ENCODE assay signal across 29 mouse cellular contexts in the genomic region with DNA sequence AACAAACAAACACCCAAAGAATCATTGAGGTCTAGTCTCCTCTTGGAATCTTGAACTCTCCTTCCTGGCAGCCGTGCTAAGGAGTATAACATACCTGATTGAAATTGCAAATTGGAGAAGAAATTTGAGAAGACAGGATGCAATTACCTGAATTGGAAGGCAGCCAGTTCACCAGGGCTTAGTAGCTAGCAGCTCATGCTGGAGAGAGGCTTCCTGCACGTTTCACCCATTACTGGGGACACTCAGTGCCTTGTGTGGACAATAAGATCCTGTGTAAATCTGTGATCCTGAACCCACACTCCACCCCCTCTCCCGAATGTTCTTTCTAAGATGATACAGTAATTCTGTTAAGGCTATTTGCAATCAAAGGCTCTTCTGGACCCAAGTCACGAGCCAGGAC.
DNase-seq lines count a peak whose midpoint lies in the region; ATAC-seq lines count a peak whose summit lies in the region.
"Had no signal": no experiment of that assay in that cellular context is flagged by ENCODE, and none has a peak within 500 bp of the region (broad histone marks: within the 10 kb centered on the region; RNA-seq: fewer than 3 reads in every experiment).

No protein-coding gene starts in this region.

- WGBS in limb, embryonic 13.5 days = 35% methylated on average over 4 of the region's 4 CpGs
- 86% methylated on average over 4 of the region's 4 CpGs for WGBS in limb, embryonic 10.5 days
- WGBS in kidney, embryonic 15.5 days = 46% methylated on average over 4 of the region's 4 CpGs
- WGBS in heart, embryonic 10.5 days = 67% methylated on average over 4 of the region's 4 CpGs

- H3K36me3 ChIP-seq in limb, embryonic 13.5 days = no peaks in the 10 kb centered on the region
- H3K36me3 ChIP-seq in limb, embryonic 10.5 days = no peaks in the 10 kb centered on the region
- no peaks in the 10 kb centered on the region for H3K36me3 ChIP-seq in kidney, embryonic 15.5 days
- H3K36me3 ChIP-seq in heart, embryonic 10.5 days = no peaks in the 10 kb centered on the region
- H3K36me3 ChIP-seq: embryonic facial prominence, embryonic 13.5 days; hindbrain, embryonic 10.5 days; intestine, embryonic 15.5 days; limb, embryonic 15.5 days; liver, embryonic 13.5 days; neural tube, embryonic 15.5 days; stomach, embryonic 15.5 days had no signal

- H3K27ac ChIP-seq in limb, embryonic 13.5 days = no peak overlapping the region
- no peak overlapping the region for H3K27ac ChIP-seq in limb, embryonic 10.5 days
- no peak overlapping the region for H3K27ac ChIP-seq in kidney, embryonic 15.5 days
- no peak overlapping the region for H3K27ac ChIP-seq in heart, embryonic 10.5 days
- H3K27ac ChIP-seq: embryonic facial prominence, embryonic 13.5 days; hindbrain, embryonic 10.5 days; intestine, embryonic 15.5 days; limb, embryonic 15.5 days; liver, embryonic 13.5 days; macrophage; neural tube, embryonic 15.5 days; stomach, embryonic 15.5 days had no signal

- H3K4me1 ChIP-seq in limb, embryonic 13.5 days = peaks cover 19% of the 10 kb centered on the region
- peaks cover 3% of the 10 kb centered on the region for H3K4me1 ChIP-seq in limb, embryonic 10.5 days
- H3K4me1 ChIP-seq in kidney, embryonic 15.5 days = 0 out of 2 replicates have a peak, but pooled peaks cover 4% of the 10 kb centered on the region
- no peaks in the 10 kb centered on the region for H3K4me1 ChIP-seq in heart, embryonic 10.5 days
- H3K4me1 ChIP-seq: hindbrain, embryonic 10.5 days; intestine, embryonic 15.5 days; liver, embryonic 13.5 days; stomach, embryonic 15.5 days had no signal

- H3K4me3 ChIP-seq in limb, embryonic 13.5 days = no peak overlapping the region
- no peak overlapping the region for H3K4me3 ChIP-seq in limb, embryonic 10.5 days
- no peak overlapping the region for H3K4me3 ChIP-seq in kidney, embryonic 15.5 days (replicated peaks)
- no peak overlapping the region for H3K4me3 ChIP-seq in heart, embryonic 10.5 days
- H3K4me3 ChIP-seq: embryonic facial prominence, embryonic 13.5 days; erythroblast, embryonic 14.5 days; hindbrain, embryonic 10.5 days; intestine, embryonic 15.5 days; limb, embryonic 15.5 days; liver, embryonic 13.5 days; neural tube, embryonic 15.5 days; stomach, embryonic 15.5 days had no signal

- DNase-seq in limb, embryonic 10.5 days (ENCODE audit: low spot score) = no peak
- DNase-seq in kidney, postnatal 14 days = peak; percentile 31
- DNase-seq in heart, embryonic 10.5 days (ENCODE audit: low spot score) = no peak
- no peak for DNase-seq in left cerebral cortex, postnatal 10 days (ENCODE audit: extremely low spot score in 1 of 2, low spot score in 2 of 2)
- DNase-seq in cerebellum, adult 9-11 months = no peak
- DNase-seq: adrenal gland, postnatal 25 days; B cell, adult 2 months; cerebellum, adult 18-20 months; heart, postnatal 14 days; liver, embryonic 13.5 days; lung, adult 2 months; lung, postnatal 10 days; midbrain, embryonic 14.5 days; retina, postnatal 1 day; right cerebral cortex, postnatal 14 days; thymus, adult 18-20 months; thymus, postnatal 25 days had no signal

- intact Hi-C loops in left cerebral cortex, postnatal 10 days (cut with DNase I) = no loop called here

- H3K9me3 ChIP-seq in limb, embryonic 13.5 days = no peaks in the 10 kb centered on the region
- no peaks in the 10 kb centered on the region for H3K9me3 ChIP-seq in limb, embryonic 10.5 days (replicated peaks)
- no peaks in the 10 kb centered on the region for H3K9me3 ChIP-seq in kidney, embryonic 15.5 days (replicated peaks)
- H3K9me3 ChIP-seq in heart, embryonic 10.5 days = no peaks in the 10 kb centered on the region
- H3K9me3 ChIP-seq: embryonic facial prominence, embryonic 13.5 days; hindbrain, embryonic 10.5 days; intestine, embryonic 15.5 days; limb, embryonic 15.5 days; neural tube, embryonic 15.5 days; stomach, embryonic 15.5 days had no signal

- H3K27me3 ChIP-seq in limb, embryonic 13.5 days = no peaks in the 10 kb centered on the region
- no peaks in the 10 kb centered on the region for H3K27me3 ChIP-seq in limb, embryonic 10.5 days (ENCODE audit: low read depth, poor library complexity, severe bottlenecking)
- H3K27me3 ChIP-seq in kidney, embryonic 15.5 days = no peaks in the 10 kb centered on the region
- H3K27me3 ChIP-seq in heart, embryonic 10.5 days (ENCODE audit: insufficient read depth, poor library complexity, severe bottlenecking) = no peaks in the 10 kb centered on the region
- H3K27me3 ChIP-seq: embryonic facial prominence, embryonic 13.5 days; intestine, embryonic 15.5 days; limb, embryonic 15.5 days; liver, embryonic 13.5 days; neural tube, embryonic 15.5 days; stomach, embryonic 15.5 days had no signal

- no peak overlapping the region for H3K4me2 ChIP-seq in limb, embryonic 13.5 days (replicated peaks)
- no peak overlapping the region for H3K4me2 ChIP-seq in kidney, embryonic 15.5 days
- H3K4me2 ChIP-seq: embryonic facial prominence, embryonic 13.5 days; intestine, embryonic 15.5 days; limb, embryonic 15.5 days; liver, embryonic 13.5 days; neural tube, embryonic 15.5 days; stomach, embryonic 15.5 days had no signal

- ATAC-seq in limb, embryonic 13.5 days (ENCODE audit: low FRiP score, low read depth) = peak; percentile 32; the same call in 1 of the 2 replicates
- 0 out of 2 replicates have a peak, but pooled peaks have one; percentile 52 for ATAC-seq in kidney, embryonic 15.5 days (replicated peaks; ENCODE audit: low FRiP score)
- ATAC-seq: forebrain, embryonic 16.5 days; hindbrain, embryonic 16.5 days; intestine, embryonic 15.5 days had no signal

- H3K9ac ChIP-seq in limb, embryonic 13.5 days = no peak overlapping the region
- H3K9ac ChIP-seq in kidney, embryonic 15.5 days = no peak overlapping the region
- H3K9ac ChIP-seq: embryonic facial prominence, embryonic 13.5 days; intestine, embryonic 15.5 days; limb, embryonic 15.5 days; liver, embryonic 13.5 days; neural tube, embryonic 15.5 days; stomach, embryonic 15.5 days had no signal
